Mouse (Mus musculus) spleen, adult 12 weeks (tissue): Measurements from ENCODE around the gene Il1f8.
"Not testable (repeated sequence)": the region's sequence is repeated elsewhere in the genome, so short reads cannot be mapped to it uniquely, and the experiment has no call there.

Source experiments
- DNase-seq: peaks from one replicate; pipeline ENCODE4 v3.0.0; 2022; ENCODE audit warnings: low spot score

Il1f8 gene

DNA sequence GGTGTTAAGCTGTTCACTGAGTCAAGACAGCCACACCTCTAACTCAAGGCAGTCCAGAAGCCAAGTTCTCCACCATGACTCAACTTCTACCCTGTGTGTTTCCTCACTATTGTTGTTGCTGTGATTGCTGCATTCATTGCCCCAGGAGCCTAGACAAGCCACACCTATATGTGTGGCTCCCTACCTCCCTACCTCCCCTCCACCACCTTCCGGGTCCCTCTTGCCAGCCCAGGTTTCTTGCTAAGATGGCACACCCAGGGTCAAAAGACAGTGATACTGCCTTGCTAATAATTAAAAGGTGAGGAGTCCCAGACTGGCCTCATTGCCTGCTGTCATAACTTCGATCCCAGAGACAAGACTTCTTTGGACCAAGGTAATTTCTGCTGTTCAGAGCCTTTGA is at the start of gene Il1f8:
Gene Il1f8 (plus strand): TSS at position 301 of the 400 bp plus-strand sequence.
- DNase-seq, result no peak

DNA sequence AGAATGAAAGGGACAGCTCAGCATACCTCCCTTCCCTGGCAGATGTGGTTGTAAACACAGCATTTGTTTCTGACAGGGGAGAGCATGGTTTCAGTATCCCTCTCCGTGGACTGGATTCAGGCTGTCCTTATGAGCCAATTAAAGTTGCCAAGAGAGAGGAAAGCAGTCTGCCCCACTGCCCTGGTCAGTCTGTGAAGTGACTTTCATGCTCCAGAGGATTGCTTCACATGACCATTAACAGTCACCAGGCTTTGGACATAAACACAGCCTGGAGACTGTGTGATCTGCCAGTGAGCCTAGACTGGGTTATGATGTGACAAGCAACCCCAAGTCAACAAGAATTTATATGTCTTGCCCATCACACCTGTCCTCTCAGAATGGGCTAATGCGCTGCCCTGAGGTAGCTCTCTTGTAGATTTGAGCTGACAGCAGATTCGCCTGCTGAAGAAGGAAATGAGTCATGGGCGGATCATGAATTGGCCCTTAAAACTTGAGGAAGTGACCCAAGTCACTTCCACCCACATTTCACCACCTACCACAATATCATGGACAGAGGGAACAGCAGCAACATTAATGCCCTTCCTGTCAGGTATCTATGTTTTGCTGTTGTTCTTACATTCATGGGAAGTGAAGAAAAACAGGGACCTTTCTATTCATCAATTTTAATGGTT is 49.2 kb upstream of the Il1f8 start:
- DNase-seq, result no peak

DNA sequence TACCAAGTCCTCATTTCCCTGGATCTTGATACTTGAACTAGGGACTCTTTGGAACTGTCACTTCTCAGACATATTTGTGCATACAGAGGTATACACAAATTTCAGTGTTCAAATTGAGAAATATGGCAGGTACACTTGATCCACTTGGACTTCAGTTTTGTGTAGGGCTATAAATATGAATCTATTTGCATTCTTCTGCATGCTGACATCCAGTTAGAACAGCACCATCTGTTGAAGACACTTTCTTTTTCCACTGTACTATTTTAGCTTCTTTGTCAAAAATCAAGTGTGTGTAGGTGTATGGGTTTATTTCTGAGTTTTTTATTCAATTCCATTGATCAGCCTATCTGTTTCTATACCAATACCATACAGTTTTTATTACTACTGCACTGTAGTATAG is 43.9 kb upstream of the Il1f8 start:
- DNase-seq, result no peak

DNA sequence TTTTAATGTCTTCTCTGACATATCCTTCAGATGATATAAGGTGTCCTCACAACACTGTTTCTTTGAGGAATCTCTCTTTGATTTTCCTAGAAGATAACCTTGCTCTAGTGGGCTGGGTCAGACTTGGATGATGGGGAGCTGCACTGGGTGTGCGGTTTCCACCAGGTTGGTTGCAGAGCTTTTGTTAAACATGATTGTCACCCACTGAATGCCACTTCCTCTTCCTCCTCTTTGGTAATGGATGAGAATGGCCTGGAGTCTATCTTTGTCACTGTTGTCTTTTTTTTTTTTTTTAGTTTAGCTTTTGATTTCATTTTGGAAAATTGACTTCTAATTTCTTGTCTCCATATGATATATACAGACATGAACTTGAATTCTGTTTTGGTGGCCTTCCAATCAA is 18.6 kb upstream of the Il1f8 start:
- DNase-seq, result no peak

DNA sequence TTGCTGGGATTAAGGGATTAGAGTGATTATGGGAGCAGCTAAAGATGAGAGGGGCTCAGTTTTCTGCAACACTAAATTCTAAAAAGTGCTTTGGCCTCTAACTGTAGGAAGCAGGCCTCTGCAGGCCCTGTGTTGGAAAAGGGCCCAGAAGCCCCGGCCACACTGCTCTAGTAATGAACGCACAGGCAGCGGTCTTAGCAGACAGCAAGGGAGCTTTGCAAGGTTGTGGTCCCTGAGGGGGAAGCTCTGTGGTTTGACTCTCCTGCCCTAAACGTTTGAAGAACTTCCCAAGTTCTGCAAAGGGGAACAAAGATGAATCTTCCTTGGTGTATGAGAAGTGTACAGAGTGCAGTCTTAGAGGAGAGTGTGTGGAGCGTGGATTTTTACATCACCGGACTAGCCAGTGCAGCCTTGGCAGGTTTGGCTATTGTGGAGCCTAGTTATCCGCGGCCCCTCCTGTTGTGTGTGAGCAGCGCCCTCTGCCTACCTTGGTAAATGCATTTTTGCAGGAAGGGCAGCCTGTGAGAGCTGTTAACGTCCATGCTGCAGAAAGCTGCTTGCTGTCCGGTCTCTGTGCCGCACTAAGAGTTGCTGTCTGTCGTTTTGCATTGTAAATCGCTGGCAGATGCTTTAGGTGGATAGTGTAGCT is 28.8 kb downstream of the Il1f8 start:
- DNase-seq, result not testable (repeated sequence)

DNA sequence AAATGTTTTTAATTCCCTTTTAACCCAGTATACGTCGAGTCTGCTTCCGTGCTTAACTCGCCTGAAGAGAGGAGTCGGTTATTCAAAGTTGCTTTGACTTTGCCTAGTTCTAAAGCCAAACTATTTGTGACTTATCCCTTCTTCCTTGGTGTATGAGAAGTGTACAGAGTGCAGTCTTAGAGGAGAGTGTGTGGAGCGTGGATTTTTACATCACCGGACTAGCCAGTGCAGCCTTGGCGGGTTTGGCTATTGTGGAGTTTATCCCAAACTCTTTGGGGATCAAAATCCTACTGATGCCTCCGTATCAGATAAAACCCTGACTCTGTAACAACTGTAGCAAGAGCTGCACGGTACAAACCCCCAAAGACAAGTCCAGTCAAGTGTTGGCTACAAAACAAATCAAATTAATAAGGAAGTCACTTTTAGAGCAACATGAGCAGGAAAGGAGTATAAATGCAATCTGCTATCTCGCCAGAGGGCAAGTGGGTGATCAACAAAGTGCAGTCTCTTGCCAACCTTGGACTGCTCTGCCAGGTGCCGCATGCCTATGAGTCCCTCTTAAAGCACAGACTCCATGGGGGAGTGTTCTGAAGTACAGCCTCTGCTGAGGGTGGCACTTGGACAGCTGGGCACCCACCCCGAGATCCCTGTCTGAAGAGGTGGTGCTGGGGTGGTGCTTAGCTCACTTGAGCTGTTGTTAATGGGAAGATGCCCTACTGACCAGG is 29.6 kb downstream of the Il1f8 start:
- not testable (repeated sequence) for DNase-seq

DNA sequence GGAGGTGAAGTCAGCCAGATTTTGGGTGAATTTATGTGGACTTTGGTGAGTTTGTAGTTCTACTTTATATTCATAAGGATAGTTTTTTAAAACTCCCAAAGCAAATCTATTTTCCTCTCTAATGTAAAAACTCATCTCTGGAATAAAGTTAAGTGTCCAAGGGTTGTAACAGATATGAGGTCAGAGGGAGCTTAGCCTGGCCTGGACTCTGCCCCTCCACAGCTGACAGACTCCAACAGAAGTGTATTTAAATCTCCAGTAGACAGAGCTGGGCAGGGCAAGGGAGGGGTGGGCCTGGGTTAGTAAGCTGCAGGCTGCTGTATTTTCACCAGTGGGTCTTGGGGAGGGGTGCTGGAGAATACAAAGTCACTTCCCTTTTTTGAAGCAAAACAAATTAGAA is 31.1 kb downstream of the Il1f8 start:
- DNase-seq, result not testable (repeated sequence)

DNA sequence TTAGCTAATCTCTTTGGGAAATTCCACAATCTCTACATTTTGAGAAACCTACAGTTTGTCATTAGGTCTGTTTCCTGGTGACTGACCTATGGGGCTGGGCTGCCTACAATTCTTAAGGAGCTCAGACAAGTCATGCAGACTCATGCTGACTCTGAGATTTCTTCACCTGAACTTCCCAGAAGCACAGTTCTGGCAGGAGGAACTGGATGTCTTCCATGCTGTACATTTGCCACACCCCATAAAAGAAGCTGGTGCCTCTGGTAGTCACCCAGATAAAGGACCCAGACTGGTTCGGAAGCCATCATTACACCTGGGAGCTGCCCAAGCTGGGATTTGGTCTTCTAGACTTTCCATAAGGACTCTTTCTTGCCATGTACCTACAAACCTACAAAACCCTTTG is 33.2 kb downstream of the Il1f8 start, which contains the start of gene Il1f9:
Gene Il1f9 (plus strand): TSS at position 301 of the 400 bp plus-strand sequence.
- DNase-seq, result no peak

DNA sequence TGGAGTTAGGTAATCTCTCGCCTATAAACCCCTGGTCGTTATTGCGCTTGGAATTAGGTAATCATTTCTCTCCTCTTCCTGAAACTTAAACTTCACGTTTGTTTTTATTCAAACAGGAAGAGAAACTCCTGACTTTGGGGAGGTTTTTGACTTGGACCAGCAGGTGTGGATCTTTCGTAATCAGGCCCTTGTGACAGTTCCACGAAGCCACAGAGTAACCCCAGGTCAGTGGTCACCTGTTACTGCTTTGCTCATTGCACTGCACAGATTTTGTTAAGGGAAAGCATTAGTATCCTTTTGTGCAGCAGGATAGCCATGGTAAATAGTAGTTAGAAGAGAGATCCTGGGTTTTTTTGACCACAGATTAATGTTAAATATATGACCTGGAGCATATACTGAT is 34.6 kb downstream of the Il1f8 start:
- DNase-seq, result no peak

DNA sequence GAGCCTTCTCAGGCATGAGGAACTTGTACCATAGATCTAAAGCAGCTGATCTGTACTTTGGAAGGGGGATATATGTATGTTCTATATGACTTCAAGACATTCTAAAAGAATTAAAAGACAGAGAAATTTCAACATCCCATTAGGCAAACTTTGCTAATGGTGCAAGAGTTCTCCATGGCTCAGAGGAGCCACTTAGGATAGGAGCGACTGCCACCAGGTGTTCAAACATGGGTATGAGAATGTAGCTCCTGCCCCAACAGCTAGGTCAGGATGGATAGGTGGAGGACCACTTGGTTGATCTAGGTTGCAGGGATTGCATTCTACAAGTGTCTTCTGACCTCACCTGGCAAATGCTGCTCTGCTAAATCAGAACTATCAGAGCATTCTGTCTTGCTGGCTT is 35.2 kb downstream of the Il1f8 start:
- DNase-seq, result no peak
